Mouse (Mus musculus): ENCODE data around the gene Asmt. TPM values are rescaled to one million over a fixed set of nuclear protein-coding genes. Genes with fewer than 3 reads are reported as not detected.

Gene Asmt
- total RNA-seq (2023) = 2.7 to 4.8 TPM (median 3.6 TPM) in 4 replicates

GRCm38 (mm10) chrX:170672594-170673092 lies at the start of gene Asmt:
Gene Asmt, plus strand, starts transcription at chrX:170672644.

Measured in B cell, adult 62 days (primary cell).